Mouse (Mus musculus) CH12.LX (cell line): ENCODE measurements around the gene Dnajc10. TPM values are rescaled to one million over a fixed set of nuclear protein-coding genes. Genes with fewer than 3 reads are reported as not detected.
A peak's percentile ranks its signal among the peaks of the same experiment; 100 is the strongest.

ENCODE experiments used
- DNase-seq: peaks from one replicate; pipeline ENCODE4 v3.0.0-alpha.2; 2013; ENCODE audit errors: extremely low read depth
- H3K27ac ChIP-seq: 2 replicates; pipeline ENCODE4 v1.5.1; 2012; ENCODE audit warnings: low read depth, mild to moderate bottlenecking, control low read depth, moderate library complexity; ENCODE audit not compliant: insufficient read depth
- H3K27me3 ChIP-seq: replicated peaks from 2 replicates; pipeline ENCODE3; 2012; ENCODE audit warnings: inconsistent platforms
- H3K36me3 ChIP-seq, 2 experiments: replicated peaks in 1 of 2; 2 replicates each; pipeline versions ENCODE3 to v1.6.1; 2012; ENCODE audit warnings: inconsistent platforms in 1 of 2, low read length in 1 of 2, mild to moderate bottlenecking in 1 of 2, mixed read lengths in 1 of 2, moderate library complexity in 1 of 2; ENCODE audit not compliant: control insufficient read depth in 1 of 2, insufficient read depth in 1 of 2
- H3K4me1 ChIP-seq, 2 experiments: 2 replicates each; pipeline ENCODE4 v1.6.1; 2012; ENCODE audit warnings: inconsistent platforms in 1 of 2, moderate library complexity in 1 of 2; ENCODE audit not compliant: insufficient read depth in 2 of 2, control insufficient read depth in 1 of 2
- H3K4me2 ChIP-seq: 2 replicates; pipeline ENCODE4 v1.6.1; 2012; ENCODE audit warnings: low read depth, mild to moderate bottlenecking, control low read depth; ENCODE audit not compliant: poor library complexity, insufficient read depth, severe bottlenecking
- H3K4me3 ChIP-seq, 3 experiments: fragments of 150-350 bp in 1 of 3; sonication (generic) in 1 of 3; replicated peaks in 1 of 3; 2 replicates each; pipeline versions ENCODE3 to v1.5.1; 2011 to 2012; ENCODE audit warnings: low read depth in 2 of 3, low read length in 2 of 3, mild to moderate bottlenecking in 2 of 3, moderate library complexity in 2 of 3, control low read depth in 1 of 3, improper control_type of control experiment in 1 of 3, inconsistent platforms in 1 of 3, mixed read lengths in 1 of 3; ENCODE audit not compliant: poor library complexity in 1 of 3
- H3K79me2 ChIP-seq: replicated peaks from 2 replicates; pipeline ENCODE4 v1.6.1; 2012; ENCODE audit warnings: mild to moderate bottlenecking, moderate library complexity; ENCODE audit not compliant: control insufficient read depth, poor library complexity, insufficient read depth, severe bottlenecking; ENCODE audit errors: extremely low read depth
- H3K9ac ChIP-seq: 2 replicates; pipeline ENCODE4 v1.6.1; 2012; ENCODE audit warnings: low read depth, mild to moderate bottlenecking, control low read depth, moderate library complexity; ENCODE audit not compliant: insufficient read depth
- H3K9me3 ChIP-seq: replicated peaks from 2 replicates; pipeline ENCODE3; 2012; ENCODE audit warnings: low read length, inconsistent platforms, mixed read lengths
- BHLHE40 ChIP-seq: IDR thresholded peaks from 2 replicates; pipeline ENCODE4 v1.6.1; 2011; ENCODE audit warnings: mild to moderate bottlenecking, low read depth, low read length, improper control_type of control experiment
- CHD1 ChIP-seq: IDR thresholded peaks from 2 replicates; pipeline ENCODE4 v1.6.1; 2012; ENCODE audit warnings: low read depth, low read length, improper control_type of control experiment, inconsistent platforms
- CHD2 ChIP-seq: IDR thresholded peaks from 2 replicates; pipeline ENCODE4 v1.6.1; 2011; ENCODE audit warnings: low read length, improper control_type of control experiment
- CTCF ChIP-seq, 2 experiments: IDR thresholded peaks in 1 of 2; conservative IDR thresholded peaks in 1 of 2; 2 replicates each; pipeline ENCODE4 v1.5.1; 2011 to 2012; ENCODE audit warnings: low read depth in 2 of 2, low read length in 2 of 2, improper control_type of control experiment in 1 of 2, inconsistent platforms in 1 of 2, mild to moderate bottlenecking in 1 of 2, moderate library complexity in 1 of 2
- E2F4 ChIP-seq: IDR thresholded peaks from 2 replicates; pipeline ENCODE4 v1.6.1; 2011; ENCODE audit warnings: low read depth, low read length, improper control_type of control experiment; ENCODE audit not compliant: insufficient replicate concordance
- ELF1 ChIP-seq: IDR thresholded peaks from 2 replicates; pipeline ENCODE4 v1.6.1; 2014; ENCODE audit warnings: low read depth, mild to moderate bottlenecking, inconsistent platforms, low read length, improper control_type of control experiment
- HCFC1 ChIP-seq: IDR thresholded peaks from 2 replicates; pipeline ENCODE4 v1.6.1; 2012; ENCODE audit warnings: low read depth, mild to moderate bottlenecking, inconsistent platforms, low read length, improper control_type of control experiment
- IRF4 ChIP-seq: IDR thresholded peaks from 2 replicates; pipeline ENCODE4 v1.6.1; 2014; ENCODE audit warnings: low read depth, mild to moderate bottlenecking, inconsistent platforms, low read length, improper control_type of control experiment
- JUN ChIP-seq: IDR thresholded peaks from 2 replicates; pipeline ENCODE4 v1.6.1; 2011; ENCODE audit warnings: low read depth, mild to moderate bottlenecking, low read length, improper control_type of control experiment, moderate library complexity; ENCODE audit not compliant: insufficient read depth
- MAX ChIP-seq: IDR thresholded peaks from 2 replicates; pipeline ENCODE4 v1.6.1; 2011; ENCODE audit warnings: low read length, improper control_type of control experiment
- MAZ ChIP-seq: IDR thresholded peaks from 2 replicates; pipeline ENCODE4 v1.6.1; 2012; ENCODE audit warnings: low read depth, mild to moderate bottlenecking, inconsistent platforms, low read length, improper control_type of control experiment, moderate library complexity
- MYC ChIP-seq: IDR thresholded peaks from 2 replicates; pipeline ENCODE4 v1.6.1; 2011; ENCODE audit warnings: low read depth, mild to moderate bottlenecking, improper control_type of control experiment, low read length
- NELFE ChIP-seq: IDR thresholded peaks from 2 replicates; pipeline ENCODE4 v1.6.1; 2011; ENCODE audit warnings: low read depth, low read length, improper control_type of control experiment
- NRF1 ChIP-seq: IDR thresholded peaks from 2 replicates; pipeline ENCODE4 v1.6.1; 2014; ENCODE audit warnings: low read depth, mild to moderate bottlenecking, inconsistent platforms, low read length, improper control_type of control experiment, moderate library complexity
- PAX5 ChIP-seq: IDR thresholded peaks from 2 replicates; pipeline ENCODE4 v1.6.1; 2012; ENCODE audit warnings: low read length, inconsistent platforms, mixed read lengths
- POLR2AphosphoS2 ChIP-seq: IDR thresholded peaks from 2 replicates; pipeline ENCODE4 v1.6.1; 2011; ENCODE audit warnings: low read depth, low read length, improper control_type of control experiment
- RAD21 ChIP-seq: IDR thresholded peaks from 2 replicates; pipeline ENCODE4 v1.6.1; 2011; ENCODE audit warnings: low read depth, mild to moderate bottlenecking, low read length, improper control_type of control experiment, moderate library complexity
- RCOR1 ChIP-seq: conservative IDR thresholded peaks from 2 replicates; pipeline ENCODE4 v1.6.1; 2012; ENCODE audit warnings: low read depth, mild to moderate bottlenecking, inconsistent platforms, low read length, improper control_type of control experiment
- SIN3A ChIP-seq: IDR thresholded peaks from 2 replicates; pipeline ENCODE4 v1.6.1; 2012; ENCODE audit warnings: low read length, improper control_type of control experiment, inconsistent platforms
- SMC3 ChIP-seq: IDR thresholded peaks from 2 replicates; pipeline ENCODE4 v1.6.1; 2011; ENCODE audit warnings: low read depth, low read length, improper control_type of control experiment
- TBP ChIP-seq: conservative IDR thresholded peaks from 2 replicates; pipeline ENCODE4 v1.6.1; 2011; ENCODE audit warnings: low read depth, low read length, improper control_type of control experiment
- TCF12 ChIP-seq: IDR thresholded peaks from 2 replicates; pipeline ENCODE4 v1.6.1; 2014; ENCODE audit warnings: low read depth, mild to moderate bottlenecking, inconsistent platforms, low read length, improper control_type of control experiment
- USF1 ChIP-seq: IDR thresholded peaks from 2 replicates; pipeline ENCODE4 v1.6.1; 2014; ENCODE audit warnings: low read depth, mild to moderate bottlenecking, inconsistent platforms, low read length, improper control_type of control experiment
- USF2 ChIP-seq: conservative IDR thresholded peaks from 2 replicates; pipeline ENCODE4 v1.6.1; 2011; ENCODE audit warnings: low read depth, low read length, improper control_type of control experiment
- ZMIZ1 ChIP-seq: IDR thresholded peaks from 2 replicates; pipeline ENCODE4 v1.6.1; 2012; ENCODE audit warnings: low read depth, mild to moderate bottlenecking, inconsistent platforms, low read length, improper control_type of control experiment
- ZNF384 ChIP-seq: IDR thresholded peaks from 2 replicates; pipeline ENCODE4 v1.6.1; 2012; ENCODE audit warnings: low read depth, low read length, improper control_type of control experiment, inconsistent platforms
- dilution Hi-C: fragments of 300-500 bp; cut with MboI; formaldehyde crosslinking; loops from 2 replicates; pipeline ENCODE4 v1.14.3; 2020; ENCODE audit warnings: low sequenced_read_pairs; ENCODE audit not compliant: extremely low pct_unique_long_range_greater_than_20kb, extremely low pct_ligation_motif_present
- in situ Hi-C: fragments of 300-500 bp; cut with MboI; formaldehyde crosslinking; loops from 3 replicates; pipeline ENCODE4 v1.14.3; 2019; ENCODE audit warnings: low sequenced_read_pairs, low pct_ligation_motif_present, low pct_unique_long_range_greater_than_20kb, mixed read lengths
- polyA plus RNA-seq: library from polyadenylated mRNA; unstranded; fragments of >175 nt; gene quantifications from 2 replicates; pipeline ENCODE4 v1.2.1, GENCODE M21; 2012; ENCODE audit warnings: low read depth; ENCODE audit not compliant: insufficient read length
- total RNA-seq, 2 experiments: library from RNA; depleted of rRNA; stranded (reverse); fragments of 300-350 nt in 1 of 2; fragments of >200 nt in 1 of 2; gene quantifications; 2 replicates each; pipeline ENCODE4 v1.2.3; 2012 to 2014

The Dnajc10 gene
- total and polyA plus RNA-seq, 3 experiments = 48.3 to 81.3 (median 65.1) TPM

DNA sequence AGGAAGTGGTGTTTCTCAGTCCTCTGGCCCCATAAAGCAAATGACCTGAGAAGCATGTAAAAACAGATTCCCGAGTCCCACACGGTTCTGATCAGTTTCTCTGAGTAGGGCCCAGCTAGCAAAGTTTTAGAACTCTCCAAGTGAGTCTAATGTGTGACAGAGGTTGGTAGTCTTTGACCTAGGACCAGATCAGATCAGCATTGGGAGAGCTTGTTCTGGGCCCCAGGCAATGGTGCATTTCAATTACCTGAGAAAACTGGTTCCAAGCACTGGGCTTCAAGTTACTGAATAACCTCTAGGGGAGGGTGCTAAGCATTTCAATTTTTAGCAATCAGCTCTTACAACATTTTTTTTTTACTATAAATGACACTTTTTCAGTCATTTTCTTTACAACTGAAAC lies 33.1 kb upstream of the Dnajc10 start:
- Histone ChIP-seq H3K36me3 (no peaks in the 10 kb centered on the region), H3K79me2 (no peaks in the 10 kb centered on the region)
- TF ChIP-seq RCOR1 (no peak), IRF4 (peak; percentile 26; the same call in 1 of the 2 replicates), SMC3 (no peak), NRF1 (no peak), CHD1 (no peak), MAZ (no peak)
- TF ChIP-seq, all 38 proteins: peak for 1
- Histone ChIP-seq H3K4me2 (peak overlapping the region; percentile 15; the same call in 1 of the 2 replicates), H3K4me1 (peaks cover 0 to 12% of the 10 kb centered on the region in 2 experiments; a peak in 2 of 4 replicates), H3K9me3 (no peaks in the 10 kb centered on the region), H3K9ac (no peak overlapping the region), H3K27ac (no peak overlapping the region), H3K27me3 (no peaks in the 10 kb centered on the region), H3K4me3 (no peak overlapping the region)
- dilution Hi-C loops (no loop called here), in situ Hi-C loops (no loop called here)
- DNase-seq = peak; percentile 25

GRCm38 (mm10) chr2:80286397-80286796 lies 28.9 kb upstream of the Dnajc10 start:
- dilution Hi-C loops = no loop called here
- Histone ChIP-seq H3K4me1 (peaks cover 0 to 12% of the 10 kb centered on the region in 2 experiments; a peak in 2 of 4 replicates), H3K9ac (no peak overlapping the region), H3K4me2 (no peak overlapping the region), H3K27ac (no peak overlapping the region), H3K27me3 (no peaks in the 10 kb centered on the region), H3K4me3 (no peak overlapping the region), H3K36me3 (no peaks in the 10 kb centered on the region), H3K9me3 (no peaks in the 10 kb centered on the region), H3K79me2 (no peaks in the 10 kb centered on the region)
- no peak for DNase-seq
- TF ChIP-seq HCFC1 = no peak
- TF ChIP-seq ELF1 = no peak
- no peak for TF ChIP-seq RCOR1
- no peak for TF ChIP-seq RAD21
- no peak for TF ChIP-seq IRF4
- TF ChIP-seq E2F4 = no peak
- no peak for TF ChIP-seq MYC
- TF ChIP-seq USF2 = no peak
- in situ Hi-C loops = no loop called here

- in situ Hi-C loops = no loop called here
- Histone ChIP-seq H3K9me3 (no peaks in the 10 kb centered on the region), H3K9ac (no peak within 1 kb of the TSS), H3K4me1 (no peaks in the 10 kb centered on the region), H3K4me3 (no peak within 1 kb of the TSS), H3K4me2 (no peak within 1 kb of the TSS), H3K27ac (no peak within 1 kb of the TSS), H3K79me2 (no peaks in the 10 kb centered on the region), H3K36me3 (no peaks in the 10 kb centered on the region), H3K27me3 (no peaks in the 10 kb centered on the region)
- TF ChIP-seq POLR2AphosphoS2 = no peak
- no peak for TF ChIP-seq MAZ
- TF ChIP-seq MAX = no peak
- no peak for TF ChIP-seq TBP
- TF ChIP-seq CHD2 = no peak
- no peak for TF ChIP-seq SIN3A
- TF ChIP-seq PAX5 = no peak
- TF ChIP-seq USF1 = no peak
- TF ChIP-seq USF2 = no peak
- TF ChIP-seq BHLHE40 = no peak
- no peak for TF ChIP-seq ZNF384
- no peak for TF ChIP-seq TCF12
- TF ChIP-seq JUN = no peak
- TF ChIP-seq NELFE = no peak
- no peak for TF ChIP-seq RCOR1
- TF ChIP-seq ZMIZ1 = no peak
- no peak for TF ChIP-seq CTCF (conservative IDR thresholded peaks at IDR 0.05 in 1 of 2, IDR thresholded peaks at IDR 0.05 in 1 of 2; ENCODE audit: low read depth in 2 of 2, low read length in 2 of 2)
- dilution Hi-C loops = no loop called here
- no peak for DNase-seq
Observed at GRCm38 (mm10) chr2:80292172-80292571, 23.1 kb upstream of the Dnajc10 start, which contains the start of gene Prdx6b. Gene Prdx6b (plus strand): TSS chr2:80292472.
